Mouse (Mus musculus) heart, embryonic 10.5 days (tissue): ENCODE data around the gene Kat8. TPM values are rescaled to one million over a fixed set of nuclear protein-coding genes. Genes with fewer than 3 reads are reported as not detected.
"Not testable (repeated sequence)": the region's sequence is repeated elsewhere in the genome, so short reads cannot be mapped to it uniquely, and the experiment has no call there.

Source experiments
- DNase-seq: peaks from one replicate; pipeline ENCODE4 v3.0.0-alpha.2; 2017; ENCODE audit warnings: low spot score
- H3K27ac ChIP-seq: fragments of 300-500 bp; sonication (generic); 2 replicates; pipeline ENCODE4 v1.5.1; 2016; ENCODE audit warnings: mild to moderate bottlenecking
- H3K27me3 ChIP-seq: fragments of 300-500 bp; sonication (generic); 2 replicates; pipeline ENCODE4 v1.6.1; 2016; ENCODE audit warnings: mild to moderate bottlenecking; ENCODE audit not compliant: poor library complexity, insufficient read depth, severe bottlenecking
- H3K36me3 ChIP-seq: fragments of 300-500 bp; sonication (generic); 2 replicates; pipeline ENCODE4 v1.6.1; 2016; ENCODE audit warnings: mild to moderate bottlenecking, moderate library complexity
- H3K4me1 ChIP-seq: fragments of 300-500 bp; sonication (generic); 2 replicates; pipeline ENCODE4 v1.6.1; 2016; ENCODE audit warnings: mild to moderate bottlenecking
- H3K4me3 ChIP-seq: fragments of 300-500 bp; sonication (generic); 2 replicates; pipeline ENCODE4 v1.5.1; 2016; ENCODE audit warnings: mild to moderate bottlenecking, moderate library complexity
- H3K9me3 ChIP-seq: fragments of 300-500 bp; sonication (generic); 2 replicates; pipeline ENCODE4 v1.6.1; 2016; ENCODE audit warnings: mild to moderate bottlenecking, moderate library complexity
- WGBS: fragments of 180-500 bp; shearing (Covaris S2); methylation state at CpG from one replicate; pipeline ENCODE4 v1.1.7; 2016; 5-methylcytosine and 5-hydroxymethylcytosine counted together
- polyA plus RNA-seq: library from polyadenylated mRNA; unstranded; fragments of >200 nt; fragmentation: Nextera tagmentation; extraction: Ambion mirVana; gene quantifications from 2 replicates; pipeline ENCODE4 v1.2.1, GENCODE M21; 2016

The Kat8 gene
- polyA plus RNA-seq, 1 experiment from 2014 or later = 39.7 TPM

GRCm38 (mm10) chr7:127926846-127927245 lies 14.5 kb downstream of the Kat8 start:
- no peak overlapping the region for H3K27ac ChIP-seq
- no peaks in the 10 kb centered on the region for H3K9me3 ChIP-seq
- WGBS = 81% methylated on average over 11 of the region's 11 CpGs
- H3K27me3 ChIP-seq = peaks cover 31% of the 10 kb centered on the region
- peaks cover 30% of the 10 kb centered on the region for H3K4me1 ChIP-seq
- DNase-seq = no peak
- peaks cover 46% of the 10 kb centered on the region for H3K36me3 ChIP-seq
- no peak overlapping the region for H3K4me3 ChIP-seq

GRCm38 (mm10) chr7:127927726-127928125 lies 15.4 kb downstream of the Kat8 start:
- Histone ChIP-seq H3K36me3 (peaks cover 38% of the 10 kb centered on the region), H3K9me3 (no peaks in the 10 kb centered on the region), H3K4me1 (peaks cover 37% of the 10 kb centered on the region), H3K27ac (no peak overlapping the region), H3K4me3 (no peak overlapping the region), H3K27me3 (peaks cover 31% of the 10 kb centered on the region)
- WGBS = 83% methylated on average over 11 of the region's 11 CpGs
- no peak for DNase-seq

- WGBS = 47% methylated on average over 5 of the region's 5 CpGs
- DNase-seq = no peak
Measured at GRCm38 (mm10) chr7:127928596-127928995, 16.3 kb downstream of the Kat8 start.

GRCm38 (mm10) chr7:127929923-127930322 lies 17.6 kb downstream of the Kat8 start, which contains the start of gene Prss8:
TSS of gene Prss8 (minus strand) at chr7:127930104.
- Histone ChIP-seq H3K9me3 (no peaks in the 10 kb centered on the region), H3K36me3 (peaks cover 25% of the 10 kb centered on the region), H3K27ac (peak within 1 kb of the TSS; percentile 76), H3K4me3 (peak within 1 kb of the TSS; percentile 55), H3K4me1 (peaks cover 51% of the 10 kb centered on the region), H3K27me3 (peaks cover 31% of the 10 kb centered on the region)
- 9% methylated on average over 6 of the region's 6 CpGs for WGBS
- DNase-seq = no peak

More at GRCm38 (mm10) chr7:127928596-127928995, 16.3 kb downstream of the Kat8 start:
- no peak overlapping the region for H3K27ac ChIP-seq
- H3K4me3 ChIP-seq = peak overlapping the region; percentile 55
- peaks cover 44% of the 10 kb centered on the region for H3K4me1 ChIP-seq
- no peaks in the 10 kb centered on the region for H3K9me3 ChIP-seq
- H3K36me3 ChIP-seq = peaks cover 34% of the 10 kb centered on the region
- H3K27me3 ChIP-seq = peaks cover 31% of the 10 kb centered on the region

GRCm38 (mm10) chr7:127930636-127931035 lies 18.3 kb downstream of the Kat8 start:
- peaks cover 56% of the 10 kb centered on the region for H3K4me1 ChIP-seq
- H3K27me3 ChIP-seq = peaks cover 31% of the 10 kb centered on the region
- peaks cover 21% of the 10 kb centered on the region for H3K36me3 ChIP-seq
- whole genome bisulfite sequencing = 77% methylated on average over 5 of the region's 5 CpGs
- no peak overlapping the region for H3K4me3 ChIP-seq
- DNase-seq = no peak
- H3K9me3 ChIP-seq = no peaks in the 10 kb centered on the region
- H3K27ac ChIP-seq = no peak overlapping the region

- no peak for DNase-seq
- WGBS = 38% methylated on average over 13 of the region's 13 CpGs
- Histone ChIP-seq H3K4me1 (peaks cover 64% of the 10 kb centered on the region), H3K27ac (peak overlapping the region; percentile 8; the same call in 1 of the 2 replicates), H3K36me3 (peaks cover 13% of the 10 kb centered on the region; the same call in 1 of the 2 replicates), H3K4me3 (peak overlapping the region; percentile 22; the same call in 1 of the 2 replicates), H3K9me3 (no peaks in the 10 kb centered on the region), H3K27me3 (peaks cover 34% of the 10 kb centered on the region)
Measured at GRCm38 (mm10) chr7:127931351-127932135, 19.2 kb downstream of the Kat8 start.

GRCm38 (mm10) chr7:127932273-127933031 lies 20.1 kb downstream of the Kat8 start:
- Histone ChIP-seq H3K36me3 (peaks cover 7% of the 10 kb centered on the region; the same call in 1 of the 2 replicates), H3K4me3 (no peak overlapping the region), H3K4me1 (peaks cover 64% of the 10 kb centered on the region), H3K27ac (0 out of 2 replicates have a peak overlapping the region, but pooled peaks have one; percentile 47), H3K9me3 (no peaks in the 10 kb centered on the region), H3K27me3 (peaks cover 36% of the 10 kb centered on the region)
- no peak for DNase-seq
- WGBS = 23% methylated on average over 13 of the region's 13 CpGs

GRCm38 (mm10) chr7:127934075-127934474 lies 21.8 kb downstream of the Kat8 start:
- Histone ChIP-seq H3K9me3 (no peaks in the 10 kb centered on the region), H3K36me3 (0 out of 2 replicates have a peak, but pooled peaks cover 4% of the 10 kb centered on the region), H3K4me1 (peaks cover 59% of the 10 kb centered on the region), H3K27ac (no peak overlapping the region), H3K4me3 (no peak overlapping the region), H3K27me3 (peaks cover 23% of the 10 kb centered on the region)
- WGBS = 86% methylated on average over 5 of the region's 5 CpGs
- no peak for DNase-seq

- H3K27ac ChIP-seq = peak overlapping the region; percentile 92
- peak overlapping the region; percentile 88 for H3K4me3 ChIP-seq
Measured at GRCm38 (mm10) chr7:127935028-127935722, 22.9 kb downstream of the Kat8 start.

GRCm38 (mm10) chr7:127935748-127936159 lies 23.4 kb downstream of the Kat8 start:
- WGBS = under 1% methylated on average over 38 of the region's 38 CpGs
- DNase-seq = no peak
- Histone ChIP-seq H3K27me3 (peaks cover 6% of the 10 kb centered on the region; the same call in 1 of the 2 replicates), H3K4me1 (peaks cover 47% of the 10 kb centered on the region), H3K4me3 (peak overlapping the region; percentile 88), H3K36me3 (0 out of 2 replicates have a peak, but pooled peaks cover 4% of the 10 kb centered on the region), H3K9me3 (no peaks in the 10 kb centered on the region), H3K27ac (peak overlapping the region; percentile 92)

More at GRCm38 (mm10) chr7:127935028-127935722, 22.9 kb downstream of the Kat8 start:
- 7% methylated on average over 32 of the region's 32 CpGs for WGBS
- Histone ChIP-seq H3K9me3 (no peaks in the 10 kb centered on the region), H3K4me1 (peaks cover 48% of the 10 kb centered on the region), H3K36me3 (0 out of 2 replicates have a peak, but pooled peaks cover 4% of the 10 kb centered on the region), H3K27me3 (peaks cover 12% of the 10 kb centered on the region)
- peak; percentile 98 for DNase-seq

- H3K4me3 ChIP-seq = peak overlapping the region; percentile 88
- no peak for DNase-seq
- 0 out of 2 replicates have a peak, but pooled peaks cover 4% of the 10 kb centered on the region for H3K36me3 ChIP-seq
- H3K4me1 ChIP-seq = peaks cover 44% of the 10 kb centered on the region
- peaks cover 6% of the 10 kb centered on the region; the same call in 1 of the 2 replicates for H3K27me3 ChIP-seq
- WGBS = 56% methylated on average over 18 of the region's 18 CpGs
- H3K9me3 ChIP-seq = no peaks in the 10 kb centered on the region
- 0 out of 2 replicates have a peak overlapping the region, but pooled peaks have one; percentile 92 for H3K27ac ChIP-seq
Measured at GRCm38 (mm10) chr7:127936216-127936884, 24.0 kb downstream of the Kat8 start.

- H3K4me1 ChIP-seq, H3K27ac ChIP-seq, H3K4me3 ChIP-seq, H3K9me3 ChIP-seq, H3K36me3 ChIP-seq, DNase-seq: not testable (repeated sequence)
- 57% methylated on average over 2 of the region's 2 CpGs for WGBS
- H3K27me3 ChIP-seq = peaks cover 41% of the 10 kb centered on the region
Measured at GRCm38 (mm10) chr7:127942097-127942496, 29.8 kb downstream of the Kat8 start.
